Mouse (Mus musculus): Measurements from ENCODE around the gene Klhl18.
A peak's percentile ranks its signal among the peaks of the same experiment; 100 is the strongest.

Klhl18 gene

GRCm38 (mm10) chr9:110476124-110477091 is at the start of gene Klhl18, which contains the start of gene Kif9:
TSS of gene Klhl18 (minus strand) at chr9:110476694.
TSS of gene Kif9 (plus strand) at chr9:110476958.
- peak; percentile 84 to 87 for DNase-seq

GRCm38 (mm10) chr9:110525737-110526136 is 49.2 kb upstream of the Klhl18 start:
- no peak for DNase-seq

- DNase-seq = no peak
Observed at GRCm38 (mm10) chr9:110490913-110491312, 14.4 kb upstream of the Klhl18 start.

GRCm38 (mm10) chr9:110488841-110489240 is 12.3 kb upstream of the Klhl18 start:
- DNase-seq = no peak

- no peak for DNase-seq
Observed at GRCm38 (mm10) chr9:110478639-110479038, 2.1 kb upstream of the Klhl18 start.

GRCm38 (mm10) chr9:110477951-110478350 is 1.5 kb upstream of the Klhl18 start:
- no peak for DNase-seq

- DNase-seq = peak in 1 of 2 experiments; percentile 18
Observed at GRCm38 (mm10) chr9:110466179-110466578, 10.3 kb downstream of the Klhl18 start.

GRCm38 (mm10) chr9:110465336-110465735 is 11.2 kb downstream of the Klhl18 start:
- DNase-seq = no peak

GRCm38 (mm10) chr9:110463983-110464591 is 12.4 kb downstream of the Klhl18 start:
- no peak for DNase-seq

GRCm38 (mm10) chr9:110462321-110462720 is 14.2 kb downstream of the Klhl18 start:
- no peak for DNase-seq

- peak in 1 of 2 experiments; percentile 17 for DNase-seq
Observed at GRCm38 (mm10) chr9:110460884-110461815, 15.3 kb downstream of the Klhl18 start.

GRCm38 (mm10) chr9:110459145-110459727 is 17.3 kb downstream of the Klhl18 start:
- no peak for DNase-seq

- DNase-seq = no peak
Observed at GRCm38 (mm10) chr9:110457926-110458325, 18.6 kb downstream of the Klhl18 start.

- no peak for DNase-seq
Observed at GRCm38 (mm10) chr9:110452523-110452922, 24.0 kb downstream of the Klhl18 start.

- DNase-seq = peak; percentile 16 to 44
Observed at GRCm38 (mm10) chr9:110448857-110449617, 27.5 kb downstream of the Klhl18 start.

- DNase-seq = no peak
Observed at GRCm38 (mm10) chr9:110448356-110448755, 28.1 kb downstream of the Klhl18 start.

- DNase-seq = no peak
Observed at GRCm38 (mm10) chr9:110440559-110440958, 35.9 kb downstream of the Klhl18 start.

GRCm38 (mm10) chr9:110440049-110440448 is 36.4 kb downstream of the Klhl18 start:
- DNase-seq = no peak

GRCm38 (mm10) chr9:110436041-110436440 is 40.5 kb downstream of the Klhl18 start:
- DNase-seq = no peak

GRCm38 (mm10) chr9:110433045-110433444 is 43.4 kb downstream of the Klhl18 start:
- DNase-seq = no peak

- no peak for DNase-seq
Observed at GRCm38 (mm10) chr9:110431241-110431640, 45.3 kb downstream of the Klhl18 start.

Data from thymus, adult 18-20 months (tissue).